Mouse (Mus musculus) thymus, adult 18-20 months (tissue): ENCODE measurements around the gene Gm28042.
A peak's percentile ranks its signal among the peaks of the same experiment; 100 is the strongest.

ENCODE experiments used
- DNase-seq, 2 experiments: peaks; one replicate each; pipeline ENCODE4 v3.0.0; 2022; ENCODE audit warnings: mixed read lengths in 2 of 2

Gene Gm28042

DNA sequence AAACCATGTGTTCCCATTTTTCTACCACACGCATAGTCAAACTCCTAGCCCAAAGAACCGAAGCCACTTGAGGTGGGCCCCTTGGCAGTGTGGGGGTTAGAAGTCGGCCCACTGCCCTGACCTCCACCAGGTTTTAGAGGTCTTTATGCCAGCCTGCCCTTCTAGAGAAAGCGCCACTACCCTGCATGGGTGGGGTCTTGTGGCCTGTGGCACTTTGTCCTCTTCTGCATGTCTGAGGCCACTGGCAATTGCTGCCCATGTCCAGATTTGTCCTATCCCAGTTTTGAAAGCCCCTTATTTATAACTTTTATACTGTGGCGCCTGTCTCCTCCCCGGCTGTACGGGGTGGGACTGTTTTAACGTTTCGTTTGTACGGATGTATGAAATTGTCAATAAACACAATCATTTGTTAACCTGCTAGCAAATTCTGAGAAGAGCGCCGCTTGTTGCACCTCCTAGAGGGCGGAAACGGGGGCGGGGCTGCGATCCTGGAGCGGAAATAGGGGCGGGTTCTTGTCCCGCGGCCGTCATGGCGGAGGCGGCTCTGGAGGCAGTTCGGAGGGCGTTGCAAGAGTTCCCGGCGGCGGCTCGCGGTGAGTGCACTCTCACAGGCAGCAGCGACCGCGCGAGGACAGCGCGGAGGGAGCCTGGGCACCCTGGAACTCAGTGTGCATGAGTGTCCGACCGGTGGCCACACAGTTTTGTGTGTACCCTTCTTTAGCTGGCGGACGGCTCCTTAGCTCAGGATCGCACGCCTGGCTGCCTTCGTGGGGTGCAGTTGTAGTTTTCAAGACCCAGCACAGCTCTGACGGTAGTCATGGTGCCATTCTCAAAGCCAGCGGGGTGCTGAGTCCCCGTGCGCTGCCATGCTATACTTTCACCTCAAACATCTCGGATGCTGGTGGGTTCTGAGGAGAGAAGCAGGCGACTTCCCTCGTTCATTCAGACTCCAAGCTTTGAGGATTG is at the start of gene Gm28042, which contains the start of gene Jmjd7:
Gene Gm28042, plus strand, starts transcription at position 510 of the 966 bp plus-strand sequence.
Gene Jmjd7, plus strand, starts transcription at position 500 of the 966 bp plus-strand sequence.
- peak; percentile 90 to 91 for DNase-seq

DNA sequence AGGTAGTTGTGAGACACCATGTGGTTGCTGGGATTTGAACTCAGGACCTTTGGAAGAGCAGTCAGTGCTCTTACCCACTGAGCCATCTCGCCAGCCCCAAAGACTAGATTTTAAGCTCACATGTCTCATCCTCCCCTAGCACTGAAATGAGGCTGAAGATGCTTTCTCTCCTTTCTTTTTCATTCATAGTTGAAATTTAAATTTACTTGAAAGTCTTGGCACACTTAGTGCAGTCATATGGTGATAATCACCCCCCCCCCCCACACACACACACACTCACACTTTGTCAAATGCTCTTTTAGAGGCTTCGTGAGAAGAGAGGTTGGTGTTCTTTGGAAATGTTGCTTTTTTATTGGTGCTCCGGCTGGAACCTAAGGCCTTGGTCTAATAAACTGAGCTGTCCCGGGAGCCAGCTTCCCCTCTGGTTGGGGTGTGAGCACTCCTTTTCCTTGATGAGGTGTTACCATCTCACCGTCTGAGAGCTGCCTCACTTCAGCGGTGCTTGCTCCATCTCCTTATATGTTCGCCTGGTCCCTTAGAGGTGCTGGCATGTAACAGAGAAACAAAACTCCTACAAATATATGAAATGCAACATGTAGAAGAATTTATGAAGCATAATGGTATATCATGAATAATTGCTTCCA is 46.8 kb upstream of the Gm28042 start:
- no peak for DNase-seq

DNA sequence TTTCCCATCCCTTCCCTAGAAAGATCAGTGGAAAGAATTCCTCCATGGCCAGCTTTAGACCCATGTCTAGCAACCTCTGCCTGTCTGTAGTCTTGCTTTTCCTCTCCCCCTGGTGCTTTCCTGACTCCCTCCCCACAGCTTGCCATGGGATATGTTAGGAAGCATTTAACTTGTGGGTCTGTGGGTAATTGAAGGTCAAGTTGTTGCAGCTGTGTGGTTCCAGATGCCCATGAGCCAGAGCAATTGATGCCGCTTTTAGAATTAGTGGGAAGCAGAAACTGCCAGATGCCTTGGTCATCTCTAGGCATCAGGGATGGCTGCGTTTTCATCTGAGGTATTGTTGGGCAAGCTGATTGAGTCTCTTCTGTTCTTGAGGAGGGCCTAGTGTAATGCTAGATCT is 45.7 kb upstream of the Gm28042 start:
- no peak for DNase-seq

DNA sequence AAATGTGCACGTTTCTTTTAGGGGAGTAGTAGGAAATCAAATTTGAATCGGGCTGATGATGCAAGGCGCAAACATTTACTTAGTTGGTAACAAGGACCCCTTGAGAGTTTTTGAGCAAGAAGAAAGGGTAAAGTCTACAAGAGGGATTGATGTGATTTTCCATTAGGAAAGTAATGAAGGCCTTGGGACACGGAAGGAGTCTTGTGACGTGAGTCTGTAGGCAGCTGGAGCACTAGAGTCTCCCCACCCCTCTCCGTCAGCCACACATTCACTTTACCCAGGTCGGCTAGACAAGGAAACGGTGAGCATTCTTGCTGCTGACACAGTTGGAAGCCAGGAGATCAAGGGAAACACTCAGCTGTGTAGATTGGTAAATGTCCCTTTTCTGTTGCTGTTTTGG is 41.4 kb upstream of the Gm28042 start:
- DNase-seq, result no peak

DNA sequence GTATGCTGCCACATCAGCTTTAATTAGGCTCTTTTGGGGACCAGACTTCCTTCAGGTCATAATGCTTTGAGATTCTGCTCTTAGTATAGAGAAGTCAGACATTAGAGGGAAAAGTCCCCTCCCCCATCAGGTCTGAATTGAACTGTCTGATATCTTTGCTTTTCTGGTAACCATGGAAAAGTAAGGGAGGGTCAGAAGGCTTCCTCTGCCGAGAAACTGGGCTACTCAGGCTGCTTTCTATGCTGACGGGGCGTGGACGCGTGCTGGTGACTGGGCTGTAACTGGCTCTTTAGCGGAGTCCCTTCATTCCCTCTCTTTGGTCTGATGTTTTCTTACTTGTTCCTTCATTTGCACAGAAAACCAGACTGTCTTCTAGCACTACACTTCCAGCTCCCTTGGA is 40.9 kb upstream of the Gm28042 start:
- no peak for DNase-seq

DNA sequence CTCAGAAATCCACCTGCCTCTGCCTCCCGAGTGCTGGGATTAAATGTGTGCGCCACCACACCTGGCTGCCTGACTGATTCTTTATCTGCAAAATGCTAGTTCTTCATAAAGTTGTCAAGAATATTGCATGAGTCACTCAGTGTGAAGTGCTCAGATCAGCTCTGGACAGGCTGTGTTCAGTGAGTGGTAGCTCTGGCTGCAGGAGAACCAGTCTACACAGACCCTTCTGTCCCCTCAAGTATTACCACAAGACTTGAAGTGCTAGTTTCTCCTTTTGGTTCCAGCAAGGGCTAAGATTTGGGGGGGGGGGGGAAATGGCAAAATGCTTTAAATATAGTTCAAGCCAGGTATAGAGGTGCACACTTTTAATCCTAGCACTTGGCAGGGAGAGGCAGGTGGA is 39.9 kb upstream of the Gm28042 start:
- DNase-seq, result no peak

DNA sequence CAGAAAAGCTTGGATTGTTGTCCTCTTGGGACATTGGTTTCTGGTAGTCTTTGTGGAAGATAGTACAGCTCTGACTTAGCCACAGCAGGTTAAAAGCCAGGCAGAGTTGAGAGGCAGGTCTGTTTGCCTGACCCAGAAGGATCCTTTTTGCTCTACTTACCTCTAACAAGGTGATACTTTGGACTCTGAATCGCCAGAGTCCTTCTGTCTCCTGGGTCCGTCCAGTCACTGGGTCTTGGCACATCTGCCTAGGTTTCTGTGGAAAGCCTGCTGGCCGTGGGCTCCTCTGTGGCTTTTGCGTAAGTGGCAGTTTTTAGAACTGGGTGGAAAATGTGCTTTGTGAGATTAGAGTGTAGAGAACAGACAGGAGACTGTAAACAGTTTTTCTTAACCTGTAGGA is 38.3 kb upstream of the Gm28042 start:
- DNase-seq, result no peak

DNA sequence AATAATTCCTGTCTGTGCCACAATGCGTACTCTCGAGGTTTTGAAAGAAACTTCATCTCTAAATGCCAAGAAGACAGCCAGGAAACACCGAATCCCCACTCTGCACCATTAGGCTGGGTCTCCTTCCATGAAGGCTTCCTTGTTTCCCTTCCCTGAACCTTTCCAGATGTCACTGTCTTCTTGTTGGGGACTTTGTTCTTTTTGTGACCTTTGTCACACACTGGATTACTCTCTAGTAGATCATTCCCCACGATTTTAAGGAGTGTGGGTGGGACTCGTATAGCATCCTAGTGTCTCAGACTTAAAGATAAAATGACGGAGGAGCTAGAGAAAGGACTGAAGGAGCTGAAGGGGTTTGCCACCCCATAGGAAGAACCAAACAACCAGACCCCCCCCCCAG is 36.4 kb upstream of the Gm28042 start:
- DNase-seq, result no peak

DNA sequence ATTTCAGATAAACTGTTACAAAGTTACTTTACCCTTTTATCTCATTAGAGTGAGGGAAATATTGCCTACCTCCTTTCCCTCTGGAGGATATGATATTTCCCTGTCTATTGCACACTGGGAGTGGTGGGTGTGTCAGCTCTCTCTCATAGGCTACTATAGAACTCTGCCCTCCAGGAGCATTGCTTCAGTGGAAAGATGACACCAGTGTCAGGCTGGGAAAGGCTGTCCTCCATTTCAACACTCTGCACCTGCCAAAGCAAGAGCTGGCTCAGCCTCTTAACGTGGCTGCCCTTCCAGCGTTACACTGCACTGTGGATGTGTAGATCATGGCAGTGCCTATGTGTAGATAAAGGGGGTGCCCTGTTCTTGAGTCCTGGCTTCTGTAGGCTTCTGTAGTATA is 34.9 kb upstream of the Gm28042 start:
- DNase-seq, result no peak

DNA sequence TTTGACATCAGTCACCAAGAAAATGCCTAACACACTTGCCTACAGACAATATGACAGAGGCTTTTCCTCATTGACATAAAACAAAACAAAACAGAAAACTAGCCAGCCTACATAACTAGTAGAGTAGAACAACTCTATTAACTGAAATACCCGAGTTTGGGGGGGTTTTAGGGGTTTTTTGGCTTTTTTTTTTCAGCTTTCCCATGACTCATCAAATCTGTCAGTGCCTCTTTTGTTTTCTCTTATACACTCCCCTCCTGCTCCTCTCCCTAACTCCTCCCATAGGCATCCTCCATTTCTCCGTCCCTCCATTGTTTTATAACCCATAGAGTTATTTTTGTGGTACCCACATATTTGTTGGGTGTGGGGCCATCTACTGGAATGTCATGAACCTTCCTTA is 33.8 kb upstream of the Gm28042 start:
- DNase-seq, result no peak

DNA sequence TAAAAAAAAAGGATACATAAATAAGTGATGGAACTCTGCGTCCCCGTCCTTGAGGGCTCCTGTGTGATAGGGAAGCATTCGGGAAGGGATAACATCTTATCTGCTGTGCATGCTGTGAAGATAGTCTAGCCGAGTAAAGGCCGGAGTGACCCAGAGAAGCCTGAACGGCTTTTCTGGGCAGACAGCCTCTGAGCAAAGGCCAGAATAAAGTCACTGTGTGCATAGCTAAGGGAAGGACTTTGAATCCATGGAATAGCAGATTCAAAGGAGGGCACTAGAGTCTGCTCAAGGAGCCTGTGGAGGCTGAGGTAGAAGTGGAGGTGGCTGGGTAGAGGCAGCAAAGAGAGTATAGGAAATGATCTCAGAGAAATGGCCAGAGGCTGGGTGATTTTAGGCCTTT is 32.5 kb upstream of the Gm28042 start:
- DNase-seq, result no peak

DNA sequence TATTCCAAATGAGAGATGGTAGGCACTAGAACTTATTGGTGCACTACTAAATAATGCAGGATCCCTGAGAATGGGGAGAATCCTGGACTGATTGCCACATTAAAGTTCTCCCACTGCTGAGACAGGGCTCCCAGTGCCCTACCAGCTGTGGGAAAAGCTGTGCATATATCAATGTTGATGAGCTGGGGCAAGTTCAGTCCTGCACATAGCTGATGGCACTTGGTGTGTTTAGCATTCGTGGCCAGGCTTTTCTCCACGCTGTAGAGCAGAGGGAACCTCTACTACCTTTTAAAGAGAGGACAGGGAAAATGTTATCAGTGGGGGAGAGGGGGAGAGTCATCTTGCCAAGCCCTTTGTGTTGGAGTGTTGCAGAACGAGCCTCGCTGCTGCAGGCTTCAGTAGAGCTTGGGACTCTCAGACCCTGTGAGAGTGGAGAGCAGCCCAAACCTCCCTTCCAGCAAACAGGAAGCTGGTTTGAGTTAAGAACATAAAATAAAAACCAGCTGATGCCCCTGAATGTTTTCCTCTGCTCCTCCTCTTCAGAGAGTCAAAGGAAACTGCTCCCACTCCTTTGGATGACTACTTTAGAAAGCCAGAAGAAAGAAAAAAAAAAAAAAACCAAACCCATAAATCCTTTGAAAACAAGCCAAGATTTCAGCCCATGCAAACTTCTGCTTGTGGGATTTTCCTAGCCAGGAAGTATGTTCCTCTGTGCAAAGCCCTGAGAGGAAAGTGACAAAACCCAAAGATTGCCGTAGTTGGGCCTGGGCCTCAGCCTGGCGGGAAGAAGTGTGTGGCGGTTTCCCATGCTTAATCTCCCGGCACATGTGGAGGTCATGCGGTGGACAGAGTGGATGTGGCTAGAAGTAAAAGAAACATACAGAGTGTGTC is 31.7 kb upstream of the Gm28042 start:
- DNase-seq, result no peak

DNA sequence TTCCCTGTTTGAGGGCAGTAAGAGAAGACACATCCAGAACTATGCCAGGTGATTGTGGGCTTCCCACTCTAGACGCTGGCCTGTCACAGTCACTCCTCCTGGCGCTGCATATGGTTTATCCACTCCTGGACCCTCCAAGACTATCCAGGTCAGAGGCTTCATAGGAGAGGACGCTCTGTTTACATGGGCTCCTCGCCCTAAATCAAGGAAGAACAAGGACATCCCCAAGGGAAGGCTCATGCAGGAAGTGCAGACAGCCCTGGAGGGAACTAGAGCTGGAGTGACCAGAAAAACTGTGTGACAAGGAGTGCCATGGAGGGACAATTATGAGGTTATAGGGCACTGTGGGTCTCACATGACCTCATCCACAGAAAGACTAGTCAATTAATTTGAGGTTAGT is 29.9 kb upstream of the Gm28042 start:
- no peak for DNase-seq

DNA sequence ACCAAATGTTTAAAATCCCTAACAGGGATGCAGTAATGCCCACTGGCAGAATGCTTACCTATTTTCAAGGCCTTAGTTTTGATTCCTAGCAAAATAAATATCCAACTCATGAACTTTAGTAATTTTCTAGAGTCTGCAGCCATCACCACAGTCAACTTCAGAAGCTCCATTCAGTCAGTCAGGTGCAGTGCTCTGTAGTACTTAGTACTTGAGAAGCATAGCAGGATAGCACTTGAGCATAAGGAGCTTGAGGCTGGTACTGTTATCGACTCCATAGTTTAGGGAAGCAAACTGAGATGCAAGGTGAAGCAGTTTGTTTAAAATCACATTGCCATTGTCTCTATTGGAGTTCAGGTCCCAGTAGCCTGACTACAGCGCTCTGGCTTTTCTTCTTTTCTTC is 27.6 kb upstream of the Gm28042 start:
- DNase-seq, result no peak

DNA sequence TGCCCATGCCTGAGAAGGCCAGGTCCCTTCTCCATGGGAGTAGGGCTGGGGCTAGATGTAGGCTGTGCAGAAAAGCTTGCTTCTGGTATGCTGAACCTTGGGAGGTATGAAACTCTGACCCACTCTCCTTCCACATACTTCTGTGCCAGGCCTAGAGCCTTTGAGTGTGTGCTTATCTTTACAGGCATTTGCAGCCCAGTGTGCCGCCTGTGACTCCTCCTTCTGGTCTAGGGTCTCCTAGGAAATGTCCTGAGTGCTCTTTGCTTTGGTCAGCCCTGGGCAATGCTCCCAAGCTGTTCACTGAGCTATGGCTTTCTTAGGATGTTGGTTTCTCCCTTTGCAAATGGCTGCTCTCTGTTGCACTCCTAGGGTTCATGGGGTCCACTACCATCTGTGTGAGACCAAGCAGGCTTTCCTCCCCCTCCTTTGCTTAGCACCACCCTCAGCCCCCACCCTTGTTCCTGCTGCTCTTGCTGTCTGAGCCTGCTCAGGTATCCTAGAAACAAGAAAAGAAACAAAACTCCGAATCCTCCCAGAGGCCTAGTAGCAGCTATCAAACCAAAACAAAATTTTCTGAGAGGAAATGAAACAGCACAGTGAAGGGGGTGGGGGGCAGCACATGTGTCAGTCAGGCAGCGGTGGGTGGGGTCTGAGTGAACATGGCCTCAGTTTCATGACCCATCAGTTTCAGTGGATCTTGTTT is 26.3 kb upstream of the Gm28042 start:
- no peak for DNase-seq

DNA sequence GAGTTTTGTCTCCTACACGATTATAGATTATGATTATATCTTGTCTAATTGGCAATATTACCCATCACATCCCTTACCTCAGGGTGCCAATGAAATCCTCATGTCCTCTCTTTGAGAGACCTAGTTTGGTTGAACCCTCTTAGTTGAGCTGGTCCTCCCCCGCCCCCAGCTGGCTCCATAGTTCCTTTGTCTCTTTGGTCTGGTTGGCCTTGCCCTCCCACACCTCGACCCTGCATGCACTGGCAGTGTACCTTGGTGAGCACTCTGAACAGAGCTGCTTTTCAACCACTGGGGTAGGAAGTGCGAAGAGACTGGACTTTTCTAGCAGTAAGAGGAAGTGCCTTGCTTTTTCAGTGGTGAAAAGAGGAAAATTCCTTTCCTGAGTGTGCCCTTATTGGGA is 25.3 kb upstream of the Gm28042 start:
- no peak for DNase-seq

DNA sequence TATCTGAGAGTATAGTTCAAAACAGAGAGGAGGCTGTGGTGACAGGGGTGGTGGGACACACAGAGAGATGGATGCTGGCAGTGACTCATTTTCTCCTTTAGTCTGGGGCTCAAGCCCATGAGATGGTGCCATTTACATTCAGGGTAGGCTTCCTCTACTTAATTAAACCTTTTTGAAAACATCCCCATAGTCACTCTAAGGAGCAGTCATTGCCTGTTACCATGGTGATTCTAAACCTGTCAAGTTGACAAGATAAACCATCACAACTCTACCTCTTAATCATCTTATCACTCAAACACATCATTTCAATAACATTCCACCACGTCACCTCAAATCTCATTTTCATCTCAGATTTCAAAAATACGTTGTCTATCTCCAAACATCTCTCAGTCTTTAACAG is 23.3 kb upstream of the Gm28042 start:
- no peak for DNase-seq

DNA sequence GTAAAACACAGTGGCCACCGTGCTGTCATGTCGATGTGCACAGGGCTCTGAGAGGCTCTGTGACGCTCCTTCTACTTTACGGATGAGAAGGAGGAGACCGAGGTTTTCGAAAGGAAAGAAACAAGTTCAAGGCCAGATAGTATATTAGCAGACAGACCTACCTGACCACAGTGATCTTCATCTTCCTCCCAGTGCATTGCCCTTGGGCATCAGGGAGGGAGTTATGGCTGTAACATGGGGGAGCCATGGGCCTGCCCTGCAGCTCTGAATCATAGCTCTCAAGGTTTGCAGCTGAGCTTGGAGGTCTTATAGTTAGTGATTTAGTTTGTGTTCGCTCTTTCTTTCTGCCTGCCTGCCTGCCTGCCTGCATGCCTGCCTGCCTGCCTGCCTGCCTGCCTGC is 20.6 kb upstream of the Gm28042 start:
- DNase-seq, result no peak

DNA sequence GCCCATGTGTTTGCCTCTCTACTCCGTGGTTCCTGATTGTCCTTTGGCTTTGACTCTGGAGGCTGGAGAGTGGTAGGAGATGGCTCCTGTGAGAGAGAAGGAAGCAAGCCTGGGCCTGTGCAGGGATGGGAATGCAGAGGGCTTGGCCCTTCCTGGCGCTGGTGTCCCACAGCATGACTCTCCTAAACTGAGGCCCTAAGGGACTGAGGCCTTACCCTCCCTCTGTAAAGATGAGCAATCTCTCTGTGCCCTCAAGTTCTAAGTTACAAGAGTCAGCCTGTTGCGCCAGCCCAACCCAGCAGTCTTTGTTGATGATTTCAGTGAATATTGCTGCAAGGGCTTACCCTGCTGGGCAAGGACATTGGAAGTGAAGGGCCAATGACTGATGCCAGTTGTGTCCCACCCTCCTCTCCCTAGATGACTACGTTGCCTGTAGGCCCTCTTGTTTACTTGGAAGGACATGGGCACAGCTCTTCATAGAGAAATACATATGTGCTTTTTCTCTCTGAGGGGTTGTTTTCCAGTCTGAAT is 19.5 kb upstream of the Gm28042 start:
- no peak for DNase-seq

DNA sequence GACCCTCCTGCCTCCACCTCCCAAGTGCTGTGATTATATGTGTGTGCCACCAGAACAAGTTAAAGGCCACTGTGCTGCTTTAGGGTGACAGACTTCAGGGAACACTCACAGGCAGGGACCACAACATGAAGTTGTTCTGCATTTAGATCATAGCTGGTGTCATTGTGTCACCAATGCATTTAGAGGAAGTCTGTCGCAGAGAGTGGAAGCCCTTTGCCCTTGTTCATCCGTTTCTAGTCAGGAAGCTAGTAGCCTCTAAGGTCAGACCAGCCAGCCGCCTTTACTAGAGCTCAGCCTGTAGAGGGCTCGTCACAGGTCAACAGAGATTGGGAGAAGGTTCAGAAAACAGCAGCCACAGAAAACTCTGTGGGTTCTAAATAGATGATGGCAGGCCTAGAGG is 18.6 kb upstream of the Gm28042 start:
- DNase-seq, result no peak

DNA sequence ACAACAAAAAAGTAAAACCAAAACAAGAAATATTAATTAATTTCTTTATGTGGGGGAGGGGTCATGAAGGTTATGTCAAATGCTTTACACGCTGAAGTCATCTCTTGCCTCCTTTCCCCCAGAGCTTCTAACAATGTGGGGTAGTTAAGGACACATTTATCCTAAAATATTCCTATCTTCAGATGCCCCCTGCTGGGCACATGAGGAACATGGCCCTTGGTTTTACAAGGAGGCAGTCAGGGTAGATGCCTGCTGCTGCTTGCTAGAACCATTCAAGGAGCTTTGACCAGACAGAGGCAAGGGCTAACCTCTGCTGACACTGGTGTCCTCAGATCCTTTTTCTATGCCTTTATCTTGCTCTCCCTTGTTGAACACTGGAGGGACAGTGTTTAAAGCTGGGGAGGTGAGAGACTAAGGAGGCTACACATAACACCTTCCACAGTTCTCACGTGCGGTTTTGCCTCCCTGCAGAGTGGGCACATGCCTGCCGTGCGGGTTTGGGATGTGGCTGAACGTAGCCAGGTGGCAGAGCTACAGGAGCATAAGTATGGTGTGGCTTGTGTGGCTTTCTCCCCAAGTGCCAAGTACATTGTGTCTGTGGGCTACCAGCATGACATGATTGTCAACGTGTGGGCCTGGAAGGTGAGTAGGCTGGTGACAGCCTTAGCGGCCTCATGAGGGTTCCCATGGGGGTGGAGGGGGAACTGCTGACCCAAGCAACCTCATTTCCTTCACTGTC is 15.7 kb upstream of the Gm28042 start:
- no peak for DNase-seq

DNA sequence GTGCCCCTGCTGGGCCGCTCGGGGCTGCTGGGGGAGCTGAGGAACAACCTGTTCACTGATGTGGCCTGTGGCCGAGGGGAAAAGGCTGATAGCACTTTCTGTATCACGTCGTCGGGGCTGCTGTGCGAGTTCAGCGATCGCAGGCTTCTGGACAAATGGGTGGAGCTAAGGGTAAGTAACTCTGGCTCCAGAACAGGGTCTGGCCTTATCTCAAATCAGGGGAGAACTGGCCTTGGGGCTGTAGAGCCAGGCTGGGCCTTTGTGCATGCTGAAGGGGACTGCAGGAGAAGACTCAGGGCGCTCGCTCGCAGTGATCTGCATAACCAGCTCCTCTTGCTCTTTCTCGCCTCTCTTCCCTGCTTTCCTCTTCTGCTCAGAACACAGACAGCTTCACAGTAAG is 14.4 kb upstream of the Gm28042 start:
- DNase-seq, result no peak
